Mouse (Mus musculus) adipocyte (in vitro differentiated cells): ENCODE data around the gene Cnpy3.

ENCODE experiments used
- DNase-seq: peaks from one replicate; pipeline ENCODE4 v3.0.0-alpha.2; 2016; ENCODE audit warnings: low spot score

Gene Cnpy3

DNA sequence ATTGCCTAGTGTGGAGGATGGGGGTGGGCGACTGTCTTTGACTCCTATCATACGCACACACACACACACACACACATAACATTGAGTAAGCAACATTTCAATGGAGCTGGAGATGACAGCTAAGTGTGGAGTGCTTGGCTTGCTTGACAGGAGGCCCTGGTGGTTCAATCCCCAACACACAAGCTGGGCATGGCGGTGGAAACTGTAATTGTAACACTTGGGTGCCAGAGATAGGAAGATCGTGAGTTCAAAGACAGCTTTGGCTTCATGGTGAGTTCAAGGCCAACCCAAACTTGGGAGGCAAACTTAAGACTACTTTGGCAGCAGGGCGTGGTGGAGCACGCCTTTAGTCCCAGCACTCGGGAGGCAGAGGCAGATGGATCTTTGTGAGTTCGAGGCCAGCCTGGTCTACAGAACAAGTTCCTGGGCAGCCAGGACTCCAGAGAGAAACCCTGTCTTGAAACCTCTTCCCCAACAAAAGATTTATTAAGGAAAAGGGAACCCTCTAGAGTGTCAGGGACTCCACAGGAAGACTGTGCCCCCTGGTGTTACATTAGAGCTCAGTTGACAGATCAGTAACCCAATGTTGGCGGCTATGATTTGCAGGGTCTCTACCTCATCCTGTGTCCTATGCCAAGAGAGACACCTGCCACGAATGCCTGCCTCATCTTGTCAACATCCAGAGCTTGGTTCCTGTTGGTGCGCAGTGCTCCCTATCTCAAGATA lies 37.1 kb downstream of the Cnpy3 start:
- peak; percentile 83 for DNase-seq

DNA sequence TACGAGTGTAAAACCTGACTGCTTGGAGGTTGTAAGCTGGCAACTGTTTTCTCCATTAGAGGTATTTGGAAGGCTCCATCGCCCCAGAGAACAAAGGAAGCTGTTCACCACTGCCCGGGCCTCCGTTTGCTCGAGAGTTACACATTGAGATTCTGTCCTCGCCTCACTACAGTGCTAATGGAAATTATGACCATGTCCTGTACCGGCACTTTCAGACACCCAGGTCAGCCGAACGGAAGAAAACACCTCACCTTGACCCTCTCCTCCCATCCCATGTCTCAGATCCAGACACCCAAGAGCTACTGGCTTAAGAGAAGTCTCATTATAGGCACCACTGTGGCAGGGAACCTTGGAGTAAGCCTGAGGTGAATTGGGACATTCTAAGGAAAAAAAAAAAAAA lies 38.2 kb downstream of the Cnpy3 start:
- DNase-seq = no peak

GRCm38 (mm10) chr17:46712442-46712841 lies 39.6 kb downstream of the Cnpy3 start:
- DNase-seq = peak; percentile 26

GRCm38 (mm10) chr17:46711612-46712271 lies 40.3 kb downstream of the Cnpy3 start:
- peak; percentile 74 for DNase-seq

DNA sequence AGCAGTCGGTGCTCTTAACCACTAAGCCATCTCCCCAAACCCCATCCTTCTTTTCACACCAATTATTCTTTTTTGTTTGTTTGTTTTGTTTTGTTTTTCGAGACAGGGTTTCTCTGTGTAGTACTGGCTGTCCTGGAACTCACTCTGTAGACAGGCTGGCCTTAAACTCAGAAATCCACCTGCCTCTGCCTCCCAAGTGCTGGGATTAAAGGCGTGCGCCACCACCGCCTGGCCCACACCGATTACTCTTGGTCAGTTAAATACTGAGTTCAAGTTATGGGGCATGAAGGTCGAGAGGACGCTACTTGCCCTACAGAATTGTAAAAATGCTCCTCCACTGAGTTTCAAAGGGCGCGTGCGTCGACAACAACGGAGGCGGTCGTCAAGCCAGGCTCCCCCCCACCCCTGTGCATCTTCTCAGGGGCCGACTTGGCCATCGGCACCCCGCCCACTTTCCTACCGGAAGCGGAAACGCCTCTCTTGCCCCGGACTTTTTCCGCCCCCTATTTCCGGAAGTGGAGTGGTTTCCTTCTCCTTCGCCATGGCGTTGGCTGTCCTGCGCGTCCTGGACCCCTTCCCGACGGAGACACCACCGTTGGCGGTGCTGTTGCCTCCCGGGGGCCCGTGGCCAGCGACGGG lies 40.9 kb downstream of the Cnpy3 start, which contains the start of gene Pex6:
Gene Pex6, plus strand, starts transcription at position 505 of the 639 bp plus-strand sequence.
- DNase-seq = peak; percentile 94

GRCm38 (mm10) chr17:46706375-46707089 lies 45.5 kb downstream of the Cnpy3 start:
- peak; percentile 83 for DNase-seq

GRCm38 (mm10) chr17:46704887-46705835 lies 46.9 kb downstream of the Cnpy3 start, which contains the start of gene Ppp2r5d:
TSS of gene Ppp2r5d (minus strand) at chr17:46705111.
- peak; percentile 99 for DNase-seq

GRCm38 (mm10) chr17:46703971-46704886 lies 47.8 kb downstream of the Cnpy3 start:
- DNase-seq = peak; percentile 64

GRCm38 (mm10) chr17:46702506-46702905 lies 49.5 kb downstream of the Cnpy3 start:
- no peak for DNase-seq

DNA sequence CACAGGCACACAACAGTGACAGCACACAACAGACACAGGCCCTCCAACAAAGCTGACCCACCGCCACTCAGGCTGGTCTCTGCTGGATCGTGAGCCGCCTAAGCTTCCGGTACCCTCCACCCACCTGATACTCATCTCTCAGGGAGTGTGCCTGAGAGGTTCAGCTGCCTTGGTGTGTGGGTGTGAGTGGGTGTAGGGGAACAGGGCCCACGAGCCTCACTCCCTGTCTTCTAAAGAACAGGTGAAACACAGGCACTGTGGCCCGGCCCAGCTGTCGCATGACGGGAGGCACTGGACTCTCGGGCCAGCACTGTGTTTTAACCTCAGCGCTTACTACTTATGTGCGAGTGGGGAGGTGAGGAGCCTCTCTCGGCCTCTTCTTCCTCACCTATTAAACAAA lies 49.9 kb downstream of the Cnpy3 start:
- DNase-seq = no peak

- no peak for DNase-seq
Measured at GRCm38 (mm10) chr17:46701489-46701888, 50.5 kb downstream of the Cnpy3 start.

GRCm38 (mm10) chr17:46699912-46700311 lies 52.1 kb downstream of the Cnpy3 start:
- no peak for DNase-seq

- DNase-seq = no peak
Measured at GRCm38 (mm10) chr17:46699245-46699644, 52.8 kb downstream of the Cnpy3 start.

DNA sequence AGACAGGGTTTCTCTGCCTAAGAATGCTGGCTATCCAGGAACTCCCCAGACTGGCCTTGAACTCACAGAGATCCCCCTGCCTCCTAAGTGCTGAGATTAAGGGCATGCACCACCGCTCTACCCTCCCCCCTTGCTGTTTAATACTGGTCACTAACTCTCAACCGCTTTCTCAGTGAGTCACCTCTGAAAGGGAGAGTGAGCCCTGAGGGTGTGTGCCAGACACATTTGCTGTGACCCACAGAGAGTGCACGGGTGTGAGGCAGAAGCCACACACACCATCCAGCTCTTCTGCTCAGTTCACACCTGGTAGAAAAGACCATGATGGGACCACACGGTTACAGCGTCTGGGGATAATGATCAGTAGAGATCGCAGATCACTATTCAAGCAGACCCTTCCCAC lies 53.5 kb downstream of the Cnpy3 start:
- DNase-seq = no peak

DNA sequence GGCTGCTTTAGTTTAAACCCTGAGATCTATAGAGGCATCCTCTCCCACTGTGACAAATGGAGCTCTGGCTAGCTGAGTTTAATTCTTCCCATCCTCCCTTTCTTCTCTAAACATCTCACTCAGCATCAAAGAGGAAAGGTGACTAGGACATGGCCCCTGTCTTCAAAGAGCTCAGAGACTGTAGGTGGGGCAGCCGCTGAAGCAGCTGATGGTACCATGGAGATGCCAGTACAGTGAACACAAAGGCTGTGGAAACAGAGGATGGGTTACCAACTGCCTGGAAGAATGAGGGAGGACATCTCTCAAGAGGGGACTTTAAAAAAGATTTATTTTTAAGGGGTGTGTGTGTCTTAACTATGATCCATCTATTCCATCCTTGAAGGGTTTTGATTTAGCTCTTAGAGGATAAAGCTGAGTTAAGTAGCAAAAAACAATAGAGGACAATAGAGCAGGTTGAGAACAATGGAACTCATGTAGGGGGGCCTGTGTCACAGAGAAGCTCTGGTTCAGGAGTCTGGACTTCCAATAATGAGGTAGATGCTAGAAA lies 57.4 kb downstream of the Cnpy3 start:
- no peak for DNase-seq

DNA sequence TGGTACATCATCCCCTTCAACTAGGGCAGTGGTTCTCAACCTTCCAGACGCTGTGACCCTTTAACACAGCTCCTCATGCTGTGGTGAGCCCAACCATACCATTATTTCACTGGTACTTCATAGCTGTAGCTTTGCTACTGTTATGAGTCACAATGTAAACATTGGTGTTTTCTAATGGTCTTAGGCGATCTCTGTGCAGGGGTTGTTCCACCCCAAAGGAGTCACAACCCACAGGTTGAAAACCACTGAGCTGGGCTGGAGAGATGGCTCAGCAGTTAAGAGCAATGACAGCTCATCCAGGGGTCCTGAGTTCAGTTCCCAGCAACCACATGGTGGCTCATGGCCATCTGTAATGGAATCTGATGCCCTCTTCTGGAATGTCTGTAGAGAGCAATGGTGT lies 60.6 kb downstream of the Cnpy3 start:
- DNase-seq = no peak

DNA sequence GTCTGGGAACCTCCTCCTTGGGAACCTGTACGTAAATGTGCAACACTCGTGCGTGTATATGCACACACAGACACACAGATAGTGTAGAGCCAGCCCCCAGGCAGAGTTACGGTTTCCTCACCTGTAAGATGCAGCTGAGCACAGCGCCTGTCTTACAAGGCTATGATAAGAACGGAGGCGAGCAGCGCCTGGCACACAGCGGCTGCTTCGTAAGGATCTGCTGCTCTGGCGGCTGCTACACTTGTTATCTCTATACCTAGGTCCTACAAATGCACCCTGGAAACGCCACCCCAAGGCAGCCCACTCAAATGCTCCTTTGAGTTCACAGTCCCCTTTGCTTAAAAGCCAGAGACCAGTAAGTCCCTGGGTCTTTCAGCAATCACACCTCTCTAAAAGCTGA lies 61.3 kb downstream of the Cnpy3 start:
- DNase-seq = no peak

DNA sequence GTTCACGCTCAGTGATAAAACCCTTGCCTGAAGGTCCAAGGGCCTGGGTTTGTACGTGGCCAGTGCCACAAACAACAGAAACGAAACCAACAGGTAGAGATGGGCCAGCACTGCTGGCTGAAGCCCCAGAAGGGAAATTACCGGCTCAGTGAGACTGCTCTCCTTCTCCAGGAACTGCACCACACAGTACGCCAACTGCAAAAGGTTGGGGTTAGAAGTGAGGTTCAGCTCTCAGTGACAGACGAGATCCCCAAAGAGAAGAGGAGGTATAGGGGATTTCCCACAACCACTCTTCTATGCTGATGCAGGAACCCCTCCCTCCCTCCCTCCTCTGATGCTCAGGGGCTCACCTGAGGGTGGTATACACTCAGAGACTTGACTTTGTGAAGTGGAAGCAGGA lies 66.1 kb downstream of the Cnpy3 start:
- no peak for DNase-seq
